Comparison of ENCODE assay signal across 16 mouse cellular contexts in genomic region chrX:152716693-152717092, GRCm38 (mm10).
"Had no signal": no experiment of that assay in that cellular context is flagged by ENCODE, and none has a peak within 500 bp of the region (broad histone marks: within the 10 kb centered on the region; RNA-seq: fewer than 3 reads in every experiment).

No protein-coding gene starts in this region.

- H3K4me1 ChIP-seq: neural tube, embryonic 13.5 days; neural tube, embryonic 15.5 days; stomach, embryonic 15.5 days had no signal

- H3K27me3 ChIP-seq: neural tube, embryonic 15.5 days; stomach, embryonic 15.5 days had no signal

- H3K27ac ChIP-seq: neural tube, embryonic 13.5 days; neural tube, embryonic 15.5 days; stomach, embryonic 15.5 days; stomach, postnatal 0 days had no signal

- DNase-seq: retina, postnatal 1 day; right cerebral cortex, adult 18-20 months; right cerebral cortex, postnatal 14 days; right cerebral cortex, postnatal 25 days; right cerebral cortex, postnatal 4 days; spleen, adult 18-20 months; thymus, adult 18-20 months; thymus, adult 2 months; thymus, postnatal 14 days; thymus, postnatal 25 days; thymus, postnatal 36 days; thymus, postnatal 4 days had no signal

- H3K4me3 ChIP-seq: neural tube, embryonic 13.5 days; neural tube, embryonic 15.5 days; stomach, embryonic 15.5 days had no signal

- H3K9ac ChIP-seq: neural tube, embryonic 13.5 days; neural tube, embryonic 15.5 days; stomach, embryonic 15.5 days had no signal

- H3K36me3 ChIP-seq: neural tube, embryonic 13.5 days; neural tube, embryonic 15.5 days; stomach, embryonic 15.5 days had no signal
